Mouse (Mus musculus) embryonic facial prominence, embryonic 12.5 days (tissue): Measurements from ENCODE around the gene Ppp1r27. TPM values are rescaled to one million over a fixed set of nuclear protein-coding genes. Genes with fewer than 3 reads are reported as not detected.
"Not testable (repeated sequence)": the region's sequence is repeated elsewhere in the genome, so short reads cannot be mapped to it uniquely, and the experiment has no call there.

Experiments used
- ATAC-seq: fragments of 200-750 bp; cut with Nextera tagmentation; 2 replicates; pipeline ENCODE4 v1.8.0; 2017; ENCODE audit not compliant: insufficient number of reproducible peaks, insufficient read depth, low FRiP score, low TSS enrichment
- H3K27ac ChIP-seq: fragments of 300-500 bp; sonication (generic); 2 replicates; pipeline ENCODE4 v1.5.1; 2016; ENCODE audit warnings: mild to moderate bottlenecking
- H3K27me3 ChIP-seq: fragments of 300-500 bp; sonication (generic); 2 replicates; pipeline ENCODE4 v1.6.1; 2016; ENCODE audit warnings: mild to moderate bottlenecking, moderate library complexity
- H3K36me3 ChIP-seq: fragments of 300-500 bp; sonication (generic); 2 replicates; pipeline ENCODE4 v1.6.1; 2016; ENCODE audit warnings: mild to moderate bottlenecking
- H3K4me1 ChIP-seq: fragments of 300-500 bp; sonication (generic); 2 replicates; pipeline ENCODE4 v1.6.1; 2016
- H3K4me2 ChIP-seq: fragments of 300-500 bp; sonication (generic); replicated peaks from 2 replicates; pipeline ENCODE4 v1.6.1; 2016; ENCODE audit warnings: mild to moderate bottlenecking, moderate library complexity
- H3K4me3 ChIP-seq: fragments of 300-500 bp; sonication (generic); 2 replicates; pipeline ENCODE4 v1.5.1; 2016; ENCODE audit warnings: mild to moderate bottlenecking
- H3K9ac ChIP-seq: fragments of 300-500 bp; sonication (generic); 2 replicates; pipeline ENCODE4 v1.6.1; 2016; ENCODE audit warnings: mild to moderate bottlenecking, moderate library complexity
- H3K9me3 ChIP-seq: fragments of 300-500 bp; sonication (generic); 2 replicates; pipeline ENCODE4 v1.6.1; 2016; ENCODE audit warnings: mild to moderate bottlenecking, moderate library complexity
- whole genome bisulfite sequencing: fragments of 180-500 bp; shearing (Covaris S2); methylation state at CpG from one replicate; pipeline ENCODE4 v1.1.7; 2016; 5-methylcytosine and 5-hydroxymethylcytosine counted together
- polyA plus RNA-seq: library from polyadenylated mRNA; unstranded; fragments of >200 nt; fragmentation: Nextera tagmentation; extraction: Ambion mirVana; gene quantifications from 2 replicates; pipeline ENCODE4 v1.2.1, GENCODE M21; 2016

Gene Ppp1r27
- polyA plus RNA-seq, 1 experiment from 2014 or later: 0.36 TPM

GRCm38 (mm10) chr11:120573585-120574277 lies 22.8 kb upstream of the Ppp1r27 start:
- H3K36me3 ChIP-seq: peaks cover 39% of the 10 kb centered on the region
- ATAC-seq: no peak
- no peaks in the 10 kb centered on the region for H3K27me3 ChIP-seq
- peak overlapping the region; percentile 95 for H3K4me2 ChIP-seq
- peak overlapping the region; percentile 88 for H3K9ac ChIP-seq
- no peaks in the 10 kb centered on the region for H3K9me3 ChIP-seq
- peak overlapping the region; percentile 99 for H3K4me3 ChIP-seq
- peak overlapping the region; percentile 88 for H3K27ac ChIP-seq
- under 1% methylated on average over 23 of the region's 23 CpGs for WGBS
- H3K4me1 ChIP-seq: peaks cover 24% of the 10 kb centered on the region

DNA sequence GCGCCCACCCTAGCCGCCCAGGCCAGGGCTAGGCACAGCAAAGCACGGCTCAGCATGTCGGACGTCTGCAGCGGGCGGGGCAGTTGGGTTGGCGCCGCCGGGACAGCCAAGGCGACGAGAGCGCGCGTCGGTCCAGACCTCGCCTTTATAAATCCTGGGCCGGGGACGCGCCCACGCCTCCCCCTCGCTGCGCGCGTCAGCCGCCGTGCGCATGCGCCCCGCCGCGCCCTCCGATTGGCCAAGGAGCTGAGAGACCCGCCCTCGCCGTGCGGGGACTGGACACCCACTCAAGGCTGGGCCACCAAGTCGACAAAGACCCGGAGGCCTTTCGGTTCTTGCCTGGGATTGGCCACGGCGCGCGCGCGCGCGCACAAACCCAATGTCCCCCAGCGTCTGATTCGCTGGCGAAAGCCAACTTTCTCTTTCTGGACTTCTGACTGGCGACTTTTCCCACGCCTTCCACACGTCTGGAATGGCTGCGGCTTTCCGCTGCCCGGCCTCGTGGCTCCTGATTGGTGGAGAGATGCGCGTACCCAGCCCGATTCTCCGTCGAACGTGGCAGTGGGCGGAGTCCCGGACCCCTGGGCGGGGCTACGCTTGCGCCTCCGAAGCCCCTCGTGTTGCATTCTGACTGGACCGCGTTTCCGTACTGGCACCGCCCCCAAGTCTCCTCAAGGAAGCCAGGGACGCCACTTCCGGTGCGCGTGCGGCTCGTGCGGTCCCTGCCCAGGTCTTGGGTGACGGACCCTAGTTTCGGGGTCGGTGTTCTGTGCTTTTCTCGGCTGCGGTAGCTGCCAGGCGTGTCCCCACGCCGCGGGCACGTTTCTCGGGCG lies 22.0 kb upstream of the Ppp1r27 start, which contains the start of gene P4hb:
TSS of gene P4hb (minus strand) at position 502 of the 833 bp plus-strand sequence.
- H3K9me3 ChIP-seq: no peaks in the 10 kb centered on the region
- H3K9ac ChIP-seq: peak within 1 kb of the TSS; percentile 99
- no peaks in the 10 kb centered on the region for H3K27me3 ChIP-seq
- H3K4me1 ChIP-seq: peaks cover 23% of the 10 kb centered on the region
- peak within 1 kb of the TSS; percentile 95 for H3K4me2 ChIP-seq
- ATAC-seq: peak; percentile 97
- peaks cover 39% of the 10 kb centered on the region for H3K36me3 ChIP-seq
- peak within 1 kb of the TSS; percentile 88 for H3K27ac ChIP-seq
- H3K4me3 ChIP-seq: peak within 1 kb of the TSS; percentile 99
- WGBS: under 1% methylated on average over 88 of the region's 94 CpGs

- WGBS: 0% methylated on average over 21 of the region's 24 CpGs
- peak overlapping the region; percentile 95 for H3K4me2 ChIP-seq
- peak; percentile 12 for ATAC-seq
- no peaks in the 10 kb centered on the region for H3K9me3 ChIP-seq
- H3K36me3 ChIP-seq: peaks cover 39% of the 10 kb centered on the region
- H3K4me3 ChIP-seq: peak overlapping the region; percentile 99
- H3K9ac ChIP-seq: peak overlapping the region; percentile 99
- peaks cover 23% of the 10 kb centered on the region for H3K4me1 ChIP-seq
- no peaks in the 10 kb centered on the region for H3K27me3 ChIP-seq
- H3K27ac ChIP-seq: peak overlapping the region; percentile 88
Measured at GRCm38 (mm10) chr11:120572417-120572751, 21.5 kb upstream of the Ppp1r27 start.

DNA sequence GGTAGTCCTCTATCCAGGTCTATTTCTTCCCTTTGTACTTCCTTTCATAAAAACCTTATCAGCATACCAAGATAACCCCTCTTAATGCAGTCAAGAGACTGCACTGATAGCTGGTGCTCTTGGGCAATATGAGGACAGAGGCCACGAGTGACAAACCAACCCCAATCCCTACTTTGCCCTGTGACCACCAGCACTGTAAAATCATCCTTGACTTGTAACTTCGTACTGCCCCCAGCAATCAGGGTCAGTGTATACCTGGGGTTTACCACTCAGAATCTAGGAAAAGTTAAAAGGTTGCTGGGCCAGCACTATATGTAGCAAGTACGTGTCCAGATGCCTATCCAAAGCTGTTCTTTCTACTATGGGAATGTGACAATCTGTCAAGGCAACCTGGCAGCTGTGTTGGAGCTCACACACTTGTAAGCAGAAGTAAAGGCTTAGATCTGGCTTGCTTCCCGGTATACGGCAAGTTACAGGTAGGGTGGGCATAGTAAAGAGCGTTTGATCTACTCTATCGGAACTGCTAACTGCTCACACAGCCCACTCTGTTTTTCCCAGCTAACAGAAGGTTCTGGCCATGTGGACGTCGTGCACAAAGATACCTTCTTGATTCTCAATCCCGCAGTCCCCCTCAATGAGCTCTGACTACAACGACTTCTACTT lies 21.0 kb upstream of the Ppp1r27 start:
- no peaks in the 10 kb centered on the region for H3K9me3 ChIP-seq
- WGBS: 10% methylated on average over 11 of the region's 11 CpGs
- peak overlapping the region; percentile 88 for H3K27ac ChIP-seq
- peaks cover 23% of the 10 kb centered on the region for H3K4me1 ChIP-seq
- peak overlapping the region; percentile 99 for H3K9ac ChIP-seq
- no peaks in the 10 kb centered on the region for H3K27me3 ChIP-seq
- H3K4me2 ChIP-seq: peak overlapping the region; percentile 95
- H3K4me3 ChIP-seq: peak overlapping the region; percentile 99
- peaks cover 42% of the 10 kb centered on the region for H3K36me3 ChIP-seq
- no peak for ATAC-seq

DNA sequence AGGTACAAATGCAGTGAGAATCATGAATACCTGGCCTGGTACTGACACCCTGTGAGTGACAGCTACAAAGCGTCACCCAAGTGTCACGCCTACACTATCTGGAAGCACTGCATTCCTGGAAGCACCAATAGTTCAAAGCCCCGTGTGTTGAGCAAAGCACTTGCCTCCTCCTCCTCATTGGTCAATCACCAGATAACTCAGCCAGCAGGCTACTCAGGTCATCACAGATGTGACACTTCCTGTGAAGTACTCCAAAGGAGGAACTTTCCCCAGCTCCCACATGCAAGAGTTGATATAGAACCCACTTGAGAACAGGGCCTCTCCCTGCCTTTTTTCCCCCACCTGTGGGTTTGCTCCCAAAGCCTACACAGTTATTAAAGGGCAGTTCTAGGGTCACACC lies 20.2 kb upstream of the Ppp1r27 start:
- H3K9me3 ChIP-seq: no peaks in the 10 kb centered on the region
- peak overlapping the region; percentile 99 for H3K9ac ChIP-seq
- ATAC-seq: no peak
- H3K36me3 ChIP-seq: peaks cover 49% of the 10 kb centered on the region
- WGBS: 79% methylated on average over 3 of the region's 3 CpGs
- H3K4me2 ChIP-seq: peak overlapping the region; percentile 95
- peak overlapping the region; percentile 99 for H3K4me3 ChIP-seq
- peaks cover 23% of the 10 kb centered on the region for H3K4me1 ChIP-seq
- no peak overlapping the region for H3K27ac ChIP-seq
- H3K27me3 ChIP-seq: no peaks in the 10 kb centered on the region

- no peak overlapping the region for H3K27ac ChIP-seq
- H3K4me2 ChIP-seq: no peak overlapping the region
- H3K4me3 ChIP-seq: no peak overlapping the region
- no peak overlapping the region for H3K9ac ChIP-seq
- 93% methylated on average over 6 of the region's 6 CpGs for WGBS
- ATAC-seq: no peak
- H3K27me3 ChIP-seq: no peaks in the 10 kb centered on the region
- no peaks in the 10 kb centered on the region for H3K9me3 ChIP-seq
- H3K4me1 ChIP-seq: peaks cover 16% of the 10 kb centered on the region
- H3K36me3 ChIP-seq: peaks cover 76% of the 10 kb centered on the region
Measured at GRCm38 (mm10) chr11:120568324-120568723, 17.4 kb upstream of the Ppp1r27 start.

DNA sequence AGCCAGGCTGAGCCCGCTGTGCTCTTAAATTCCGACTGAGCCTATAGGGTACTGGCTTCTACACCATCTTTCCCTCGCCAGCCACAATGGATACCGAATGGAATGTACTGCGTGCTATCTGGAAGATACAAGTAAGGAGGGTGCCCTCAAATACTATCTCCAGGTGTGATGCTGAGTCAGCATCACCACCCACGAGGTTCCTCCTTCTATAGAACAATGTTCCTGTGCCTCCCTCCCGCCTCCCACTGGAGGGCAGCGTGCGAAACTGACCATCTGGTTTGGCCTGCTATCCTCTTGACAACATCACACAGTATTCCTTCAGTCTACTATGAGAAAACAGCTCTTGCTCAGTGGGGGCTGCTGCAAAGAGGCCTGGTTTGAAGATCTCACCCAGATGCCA lies 14.2 kb upstream of the Ppp1r27 start:
- H3K36me3 ChIP-seq: peaks cover 93% of the 10 kb centered on the region
- H3K4me3 ChIP-seq: no peak overlapping the region
- no peak overlapping the region for H3K27ac ChIP-seq
- H3K9ac ChIP-seq: no peak overlapping the region
- 90% methylated on average over 9 of the region's 9 CpGs for WGBS
- no peaks in the 10 kb centered on the region for H3K9me3 ChIP-seq
- H3K27me3 ChIP-seq: no peaks in the 10 kb centered on the region
- no peak for ATAC-seq
- no peaks in the 10 kb centered on the region for H3K4me1 ChIP-seq
- no peak overlapping the region for H3K4me2 ChIP-seq

- no peak for ATAC-seq
- no peak overlapping the region for H3K27ac ChIP-seq
- no peaks in the 10 kb centered on the region for H3K9me3 ChIP-seq
- no peak overlapping the region for H3K4me2 ChIP-seq
- no peaks in the 10 kb centered on the region for H3K4me1 ChIP-seq
- H3K9ac ChIP-seq: no peak overlapping the region
- WGBS: 94% methylated on average over 13 of the region's 13 CpGs
- H3K4me3 ChIP-seq: no peak overlapping the region
- no peaks in the 10 kb centered on the region for H3K27me3 ChIP-seq
- H3K36me3 ChIP-seq: peaks cover 91% of the 10 kb centered on the region
Measured at GRCm38 (mm10) chr11:120562949-120563348, 12.0 kb upstream of the Ppp1r27 start.

DNA sequence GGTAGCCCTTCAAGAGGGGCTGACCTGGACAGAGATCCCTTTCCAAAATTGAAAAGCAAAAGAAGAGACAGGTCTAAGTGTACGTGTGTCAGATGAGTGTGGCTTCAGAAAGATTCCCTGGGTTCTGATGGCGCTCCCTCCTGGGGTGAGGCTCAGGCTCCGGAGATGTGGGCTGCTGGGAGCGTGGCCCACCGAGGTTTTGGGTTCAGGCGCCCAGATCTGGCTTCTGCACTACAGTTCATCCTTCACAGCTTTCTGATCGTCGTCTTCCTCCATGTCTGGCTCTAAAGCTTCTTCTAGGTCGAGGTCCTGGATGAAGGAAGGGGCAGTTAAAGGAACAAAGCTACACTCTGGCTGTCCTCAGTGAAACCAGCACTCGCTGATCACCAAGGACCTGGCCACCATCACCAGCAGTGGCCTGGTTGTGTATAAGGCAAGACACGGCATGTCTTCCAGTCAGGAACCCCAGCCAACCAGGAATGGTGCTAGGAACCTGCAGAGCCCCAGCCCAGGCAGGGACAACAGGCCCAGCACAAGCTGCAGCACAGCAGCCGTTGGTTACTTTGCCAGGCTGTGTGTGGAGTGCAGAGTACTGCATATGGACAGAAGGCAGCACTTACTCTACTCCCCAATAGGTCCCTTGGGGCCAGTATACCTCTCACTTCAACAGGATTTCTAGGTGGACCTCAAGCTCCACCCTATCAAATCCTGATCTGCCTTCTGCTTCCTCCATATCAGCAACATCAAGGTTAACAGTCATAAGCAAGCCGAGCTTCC lies 10.2 kb upstream of the Ppp1r27 start:
- Histone ChIP-seq H3K4me3 (no peak overlapping the region), H3K9me3 (peaks cover 8% of the 10 kb centered on the region; the same call in 1 of the 2 replicates), H3K4me1 (no peaks in the 10 kb centered on the region), H3K27ac (no peak overlapping the region), H3K4me2 (no peak overlapping the region), H3K9ac (no peak overlapping the region), H3K27me3 (no peaks in the 10 kb centered on the region), H3K36me3 (peaks cover 74% of the 10 kb centered on the region)
- WGBS: 93% methylated on average over 13 of the region's 13 CpGs
- ATAC-seq: no peak

DNA sequence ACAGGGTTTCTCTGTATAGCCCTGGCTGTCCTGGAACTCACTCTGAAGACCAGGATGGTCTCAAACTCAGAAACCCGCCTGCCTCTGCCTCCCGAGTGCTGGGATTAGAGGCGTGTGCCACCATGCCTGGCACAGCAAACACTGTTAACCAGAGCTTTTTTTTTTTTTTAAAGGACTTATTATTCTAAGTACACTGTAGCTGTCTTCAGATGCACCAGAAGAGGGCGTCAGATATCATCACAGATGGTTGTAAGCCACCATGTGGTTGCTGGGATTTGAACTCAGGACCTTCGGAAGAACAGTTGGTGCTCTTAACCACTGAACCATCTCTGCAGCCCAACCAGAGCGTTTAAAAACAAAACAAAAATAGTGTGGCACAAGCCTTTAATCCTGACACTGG lies 7.9 kb upstream of the Ppp1r27 start:
- WGBS: 87% methylated on average over 6 of the region's 6 CpGs
- not testable (repeated sequence) for H3K4me2 ChIP-seq, H3K4me1 ChIP-seq, ATAC-seq, H3K4me3 ChIP-seq, H3K9ac ChIP-seq, H3K27ac ChIP-seq, H3K27me3 ChIP-seq, H3K9me3 ChIP-seq
- H3K36me3 ChIP-seq: peaks cover 51% of the 10 kb centered on the region

- H3K27me3 ChIP-seq: no peaks in the 10 kb centered on the region
- peaks cover 8% of the 10 kb centered on the region; the same call in 1 of the 2 replicates for H3K9me3 ChIP-seq
- WGBS: 74% methylated on average over 2 of the region's 2 CpGs
- no peak overlapping the region for H3K27ac ChIP-seq
- ATAC-seq: no peak
- H3K36me3 ChIP-seq: peaks cover 16% of the 10 kb centered on the region
- H3K4me3 ChIP-seq: no peak overlapping the region
- no peak overlapping the region for H3K9ac ChIP-seq
- no peak overlapping the region for H3K4me2 ChIP-seq
- H3K4me1 ChIP-seq: peaks cover 3% of the 10 kb centered on the region
Measured at GRCm38 (mm10) chr11:120555260-120555659, 4.3 kb upstream of the Ppp1r27 start.
